Mouse (Mus musculus) heart, postnatal 10 days (tissue): ENCODE measurements around the gene Lats2. TPM values are rescaled to one million over a fixed set of nuclear protein-coding genes. Genes with fewer than 3 reads are reported as not detected.
A peak's percentile ranks its signal among the peaks of the same experiment; 100 is the strongest.

Source experiments
- DNase-seq, 2 experiments: peaks; one replicate each; pipeline ENCODE4 v3.0.0; 2021
- intact Hi-C: fragments of 180-260 bp; cut with DNase I; formaldehyde crosslinking; loops from one replicate; pipeline ENCODE4 v1.15.1; 2025
- total RNA-seq, 2 experiments: library from RNA; stranded (reverse); gene quantifications; 2 replicates each; pipeline ENCODE4 v1.2.3; 2021

The Lats2 gene
- total RNA-seq, 2 experiments from 2014 or later: 46.6 to 46.7 TPM

GRCm38 (mm10) chr14:57744547-57744946, 13.6 kb downstream of the Lats2 start:
- peak; percentile 44 to 48 for DNase-seq
- intact Hi-C loops: no loop called here

GRCm38 (mm10) chr14:57740651-57741050, 17.5 kb downstream of the Lats2 start:
- DNase-seq: no peak
- intact Hi-C loops: no loop called here

GRCm38 (mm10) chr14:57737089-57737488, 21.1 kb downstream of the Lats2 start:
- intact Hi-C loops: no loop called here
- DNase-seq: peak; percentile 51 to 56

GRCm38 (mm10) chr14:57736141-57736540, 22.0 kb downstream of the Lats2 start:
- intact Hi-C loops: no loop called here
- no peak for DNase-seq

GRCm38 (mm10) chr14:57732668-57733293, 25.4 kb downstream of the Lats2 start:
- intact Hi-C loops: loop anchor here (5.0 kb wide), 1 partner anchor 35 kb away; no protein-coding TSS in a partner anchor
- no peak for DNase-seq

GRCm38 (mm10) chr14:57730527-57730926, 27.7 kb downstream of the Lats2 start:
- DNase-seq: peak; percentile 77 to 78
- intact Hi-C loops: loop anchor here (2.0 to 5.0 kb wide), 2 partner anchors 24 to 33 kb away; no protein-coding TSS in a partner anchor

- intact Hi-C loops: loop anchor here (2.0 to 5.0 kb wide), 2 partner anchors 23 to 33 kb away; no protein-coding TSS in a partner anchor
- peak; percentile 70 to 72 for DNase-seq
Measured at GRCm38 (mm10) chr14:57729975-57730499, 28.2 kb downstream of the Lats2 start.

GRCm38 (mm10) chr14:57729364-57729763, 28.8 kb downstream of the Lats2 start:
- no peak for DNase-seq

GRCm38 (mm10) chr14:57726172-57726571, 32.0 kb downstream of the Lats2 start:
- intact Hi-C loops: no loop called here
- no peak for DNase-seq

More at GRCm38 (mm10) chr14:57729364-57729763, 28.8 kb downstream of the Lats2 start:
- intact Hi-C loops: no loop called here

GRCm38 (mm10) chr14:57724473-57724872, 33.7 kb downstream of the Lats2 start:
- no peak for DNase-seq
- intact Hi-C loops: loop anchor here (2.0 kb wide), 1 partner anchor 16 kb away; no protein-coding TSS in a partner anchor

- no peak for DNase-seq
- intact Hi-C loops: no loop called here
Measured at GRCm38 (mm10) chr14:57718245-57718644, 39.9 kb downstream of the Lats2 start.

GRCm38 (mm10) chr14:57716601-57717245, 41.5 kb downstream of the Lats2 start:
- DNase-seq: no peak
- intact Hi-C loops: no loop called here

GRCm38 (mm10) chr14:57712884-57713283, 45.3 kb downstream of the Lats2 start:
- DNase-seq: no peak
- intact Hi-C loops: no loop called here

GRCm38 (mm10) chr14:57711059-57711458, 47.1 kb downstream of the Lats2 start:
- intact Hi-C loops: no loop called here
- no peak for DNase-seq

- DNase-seq: peak; percentile 61 to 68
- intact Hi-C loops: loop anchor here (2.0 kb wide), 1 partner anchor 16 kb away; no protein-coding TSS in a partner anchor
Measured at GRCm38 (mm10) chr14:57709171-57709570, 49.0 kb downstream of the Lats2 start.

- DNase-seq: peak; percentile 56 to 62
- intact Hi-C loops: loop anchor here (2.0 kb wide), 1 partner anchor 16 kb away; no protein-coding TSS in a partner anchor
Measured at GRCm38 (mm10) chr14:57708580-57708979, 49.6 kb downstream of the Lats2 start.

- intact Hi-C loops: loop anchor here (2.0 kb wide), 2 partner anchors 24 to 40 kb away; partner anchors contain the start of gene Gm49361
- DNase-seq: peak; percentile 66 to 71
Measured at GRCm38 (mm10) chr14:57707100-57707893, 50.9 kb downstream of the Lats2 start.

- intact Hi-C loops: loop anchor here (2.0 kb wide), 2 partner anchors 24 to 40 kb away; partner anchors contain the start of gene Gm49361
- no peak for DNase-seq
Measured at GRCm38 (mm10) chr14:57706760-57707099, 51.5 kb downstream of the Lats2 start.

GRCm38 (mm10) chr14:57705759-57706158, 52.4 kb downstream of the Lats2 start:
- intact Hi-C loops: loop anchor here (2.0 kb wide), 2 partner anchors 25 to 41 kb away; partner anchors contain the start of gene Gm49361
- no peak for DNase-seq

- intact Hi-C loops: no loop called here
- no peak for DNase-seq
Measured at GRCm38 (mm10) chr14:57705075-57705474, 53.1 kb downstream of the Lats2 start.
